Mouse (Mus musculus) liver (tissue): ENCODE results near the gene Fgfr1op.

Experiments used
- DNase-seq: peaks from one replicate; pipeline ENCODE4 v3.0.0-alpha.2; 2020; ENCODE audit warnings: mixed read lengths

Fgfr1op gene

DNA sequence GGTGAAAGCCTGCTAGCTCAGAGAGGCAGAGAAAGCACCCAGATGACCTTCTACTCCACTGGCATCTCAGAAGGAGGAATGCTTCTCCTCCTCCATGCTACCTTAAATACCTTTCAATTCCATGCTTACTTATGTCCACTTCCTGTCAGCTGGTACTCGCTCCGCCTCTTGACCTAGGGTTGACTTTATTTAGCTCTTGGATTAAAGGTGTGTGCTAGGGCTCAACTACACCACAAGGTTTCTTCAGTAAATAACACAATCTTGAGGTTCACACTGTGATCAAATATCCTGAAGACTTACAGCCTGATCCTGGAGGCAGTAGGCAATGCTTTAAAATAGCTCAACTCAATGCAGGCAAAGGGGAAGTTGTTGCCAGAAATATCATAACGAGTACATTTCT is 64.3 kb downstream of the Fgfr1op start:
- no peak for DNase-seq

- no peak for DNase-seq
Observed at GRCm38 (mm10) chr17:8232089-8232488, 66.8 kb downstream of the Fgfr1op start.

GRCm38 (mm10) chr17:8233618-8234214 is 68.4 kb downstream of the Fgfr1op start:
- no peak for DNase-seq

- DNase-seq: no peak
Observed at GRCm38 (mm10) chr17:8234537-8234936, 69.2 kb downstream of the Fgfr1op start.

- no peak for DNase-seq
Observed at GRCm38 (mm10) chr17:8235743-8236142, 70.4 kb downstream of the Fgfr1op start, which contains the start of gene Ccr6. TSS of gene Ccr6 (plus strand) at chr17:8236043.

DNA sequence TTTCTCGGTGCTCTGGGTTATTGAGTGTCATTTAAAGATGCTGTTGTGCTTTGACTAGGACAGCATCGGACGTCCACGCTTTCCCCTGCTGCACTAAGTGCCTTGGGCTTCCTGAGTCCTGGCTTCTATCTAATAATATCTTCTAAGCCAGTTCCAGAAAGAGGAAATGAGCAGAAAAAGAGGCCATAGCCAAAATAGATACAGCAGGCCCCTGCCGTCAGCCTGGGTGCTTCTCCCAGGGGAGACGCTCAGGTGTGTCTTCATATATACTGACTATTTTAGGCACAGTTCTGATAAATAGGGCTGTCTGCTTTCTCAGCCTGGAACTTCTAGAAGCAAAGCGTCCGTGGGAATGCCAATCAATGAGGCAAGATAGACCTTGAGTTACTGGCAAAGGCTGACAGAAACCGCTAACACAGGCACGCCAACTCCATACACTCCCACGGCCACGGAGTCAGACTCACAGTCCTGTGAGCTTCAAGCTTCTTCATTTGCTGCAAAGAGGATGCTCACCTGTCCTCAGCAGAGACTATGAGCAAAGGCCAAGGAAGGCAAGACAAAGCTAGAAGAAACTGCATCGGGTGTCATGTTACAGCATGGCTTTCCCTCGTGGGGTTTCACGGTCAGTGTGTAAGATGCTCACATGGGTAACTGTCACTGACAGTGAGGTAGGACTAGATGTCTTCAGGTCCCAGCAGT is 72.9 kb downstream of the Fgfr1op start:
- DNase-seq: no peak

DNA sequence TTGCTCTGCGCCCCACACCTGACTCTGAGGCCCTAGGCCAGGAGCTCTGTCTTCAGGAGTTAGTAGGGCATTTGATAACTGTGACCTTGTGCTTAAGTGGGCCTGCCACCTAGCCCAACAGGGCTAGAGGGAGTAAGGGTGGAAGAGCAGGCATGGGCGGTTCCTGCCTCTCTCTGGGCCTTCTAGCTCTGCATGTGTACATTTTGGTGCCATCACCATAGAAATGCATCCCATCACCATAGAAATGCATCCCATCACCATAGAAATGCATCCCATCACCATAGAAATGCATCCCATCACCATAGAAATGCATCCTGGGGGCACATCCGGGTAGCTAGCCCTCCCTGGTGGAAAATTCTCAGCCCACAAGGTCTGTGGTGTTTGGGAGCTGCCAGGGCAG is 74.3 kb downstream of the Fgfr1op start:
- DNase-seq: no peak

GRCm38 (mm10) chr17:8240517-8240916 is 75.2 kb downstream of the Fgfr1op start:
- DNase-seq: no peak

DNA sequence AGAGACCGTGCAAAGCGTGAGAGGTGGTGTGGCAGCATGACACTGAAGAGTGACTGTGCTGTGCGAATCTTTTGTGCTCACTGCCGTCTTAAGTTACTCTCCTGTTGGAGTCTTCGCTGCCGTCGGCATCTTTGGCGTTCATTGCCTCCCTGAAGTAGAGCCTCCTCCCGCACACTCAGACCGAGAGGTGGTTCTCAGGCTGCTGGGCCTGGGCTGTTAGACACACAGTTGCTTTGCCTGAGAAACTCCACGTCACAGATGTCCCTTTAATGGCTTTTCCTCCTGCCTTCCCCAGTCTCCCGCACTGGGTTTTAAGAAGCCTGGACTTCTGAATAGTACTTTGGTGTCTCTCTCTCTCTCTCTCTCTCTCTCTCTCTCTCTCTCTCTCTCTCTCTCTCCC is 76.3 kb downstream of the Fgfr1op start:
- DNase-seq: no peak

GRCm38 (mm10) chr17:8242186-8242585 is 76.9 kb downstream of the Fgfr1op start:
- no peak for DNase-seq

DNA sequence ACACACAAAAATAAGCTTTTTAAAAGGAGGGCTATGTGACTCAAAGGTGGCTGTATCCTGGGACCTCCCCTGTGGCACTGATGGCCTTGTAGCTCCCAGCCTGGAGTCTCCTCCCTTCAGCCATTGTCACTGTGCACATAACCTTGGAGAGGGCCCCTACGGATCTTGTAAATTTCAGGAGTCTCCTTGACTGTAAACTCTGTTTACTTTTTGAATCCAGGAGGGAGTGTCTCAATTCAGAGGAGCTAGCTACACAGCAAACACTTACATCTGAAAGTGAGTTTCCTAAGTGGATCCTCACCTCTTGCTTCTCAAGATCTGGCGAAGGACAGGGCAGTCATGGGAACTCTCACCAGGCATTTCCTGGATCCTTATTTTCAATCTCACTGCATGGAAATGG is 78.8 kb downstream of the Fgfr1op start:
- DNase-seq: no peak

DNA sequence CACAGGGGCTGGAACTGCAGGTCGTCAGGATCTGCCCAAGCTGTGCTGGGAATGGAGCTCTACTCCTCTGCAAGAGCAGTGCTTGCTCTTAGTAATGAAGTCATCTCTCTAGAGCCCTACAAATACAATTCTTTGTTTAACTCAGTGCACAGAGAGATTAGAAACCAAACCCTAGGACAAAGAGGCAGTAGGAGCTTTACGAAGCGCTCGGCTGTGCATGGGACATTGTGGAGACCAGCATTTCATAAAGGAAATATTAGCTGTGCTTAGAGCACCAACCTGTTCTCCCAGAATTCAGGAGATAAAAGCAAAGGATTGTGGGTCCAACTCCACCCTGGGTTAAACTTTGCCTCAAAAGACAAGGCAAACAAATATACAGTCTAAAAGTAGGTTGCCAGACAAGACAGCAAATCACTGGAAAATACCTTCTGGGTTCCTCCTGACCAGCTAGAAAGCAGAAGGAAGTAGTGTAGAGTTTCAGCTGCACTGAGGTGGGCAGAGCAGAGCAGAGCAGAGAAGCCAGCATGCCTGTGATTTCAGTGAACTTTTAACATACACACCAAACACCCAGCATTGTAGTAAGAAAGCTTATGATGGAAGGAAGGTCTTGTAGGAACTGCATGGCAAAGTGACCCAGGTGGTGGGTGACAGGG is 80.9 kb downstream of the Fgfr1op start:
- no peak for DNase-seq
